Mouse (Mus musculus): ENCODE measurements around the gene Wwc2.
"Not testable (repeated sequence)": the region's sequence is repeated elsewhere in the genome, so short reads cannot be mapped to it uniquely, and the experiment has no call there.

Wwc2 gene

DNA sequence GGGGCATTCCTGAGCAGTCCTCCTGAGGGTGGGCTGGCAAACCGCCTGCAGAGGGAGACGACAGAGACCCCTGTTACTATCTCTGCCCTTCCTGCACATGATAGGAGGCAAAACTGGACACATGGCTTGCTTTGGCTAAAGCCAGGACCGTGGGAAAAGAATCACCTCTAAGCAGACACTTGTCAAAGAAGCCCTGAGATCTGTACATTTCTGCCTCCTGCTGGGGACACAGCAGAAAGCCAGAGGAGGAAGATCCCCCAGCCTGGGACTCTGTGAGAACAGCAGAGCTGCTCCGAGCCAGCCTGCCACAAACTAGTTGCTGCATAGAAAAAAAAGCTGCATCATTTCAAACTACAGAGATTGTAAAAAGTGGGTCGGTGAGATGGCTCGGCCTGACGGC lies 147.7 kb downstream of the Wwc2 start:
- no peak for DNase-seq

DNA sequence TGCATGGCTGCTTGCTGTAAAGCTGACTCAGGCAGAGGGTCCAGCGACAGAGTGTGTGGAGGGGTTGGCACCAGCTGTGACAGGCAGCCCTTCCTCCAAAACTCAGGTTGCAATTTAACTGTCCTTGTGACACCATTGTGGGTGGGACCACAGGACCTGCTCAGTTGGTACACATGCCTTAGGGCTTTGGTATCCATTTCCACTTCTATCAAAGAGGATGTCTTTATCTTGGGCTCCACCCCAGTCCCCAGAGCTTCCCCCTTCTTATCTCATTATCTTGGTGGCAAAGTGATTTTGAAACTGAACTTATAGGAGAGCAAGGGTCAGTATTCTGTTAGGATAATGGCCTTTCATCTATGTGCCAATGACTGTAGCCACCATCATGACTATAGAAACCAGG lies 156.8 kb downstream of the Wwc2 start:
- no peak for DNase-seq

DNA sequence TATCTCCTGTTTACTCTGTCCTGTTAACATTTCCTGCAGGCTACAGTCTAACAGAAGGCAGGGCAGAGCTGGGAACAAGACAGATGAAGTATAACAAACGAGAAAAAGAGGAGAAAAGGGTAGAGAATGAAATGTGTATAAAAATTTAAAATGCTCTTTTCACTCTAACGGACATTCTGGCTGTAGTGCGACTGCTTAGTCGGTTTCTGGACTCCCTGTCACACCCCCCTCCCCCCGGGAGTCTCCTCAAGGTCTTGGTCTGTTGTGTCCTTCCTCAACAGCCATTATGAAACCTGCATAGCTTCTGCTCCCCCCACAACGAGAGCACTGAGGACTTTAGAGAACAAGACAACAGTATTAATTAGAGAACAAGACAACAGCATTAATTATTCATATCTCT lies 158.1 kb downstream of the Wwc2 start:
- DNase-seq, result no peak

DNA sequence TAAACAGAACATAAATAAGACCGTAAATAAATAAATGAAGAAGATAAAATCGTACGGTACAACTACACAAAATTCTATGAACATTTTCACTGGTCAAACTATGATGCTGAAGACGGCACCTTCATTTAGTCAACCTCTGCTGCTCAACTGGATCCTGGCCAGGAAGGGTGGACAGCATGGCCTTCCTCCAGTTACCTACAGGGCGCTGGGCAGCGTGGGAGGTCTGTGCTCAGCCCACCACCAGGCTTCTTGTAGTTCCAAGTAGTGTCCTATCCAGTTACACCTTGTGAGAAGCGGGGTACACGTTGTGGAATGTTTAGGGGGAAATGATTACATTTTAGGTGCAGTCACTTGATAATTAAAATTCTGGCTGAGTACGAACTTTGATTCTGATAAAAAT lies 163.8 kb downstream of the Wwc2 start:
- DNase-seq, result no peak

DNA sequence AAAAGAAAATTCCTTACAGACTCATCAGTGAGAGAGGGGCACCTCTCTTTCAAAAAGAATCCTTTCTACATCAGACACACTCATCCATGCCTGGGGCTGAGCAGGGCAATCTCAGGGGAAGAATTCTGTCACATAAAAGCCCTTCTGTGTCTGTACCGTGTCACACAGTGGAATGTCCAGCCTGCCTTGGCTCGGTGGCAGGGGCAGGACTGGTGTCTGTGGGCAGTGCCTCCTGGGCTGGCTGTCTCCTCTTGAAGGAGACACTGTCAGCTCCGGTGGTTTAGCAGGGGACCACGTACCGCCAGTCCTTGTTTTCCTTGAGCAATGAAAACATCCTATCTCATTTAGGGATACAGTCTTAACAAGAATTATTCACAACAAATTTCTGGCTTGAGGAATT lies 165.1 kb downstream of the Wwc2 start:
- DNase-seq, result no peak

DNA sequence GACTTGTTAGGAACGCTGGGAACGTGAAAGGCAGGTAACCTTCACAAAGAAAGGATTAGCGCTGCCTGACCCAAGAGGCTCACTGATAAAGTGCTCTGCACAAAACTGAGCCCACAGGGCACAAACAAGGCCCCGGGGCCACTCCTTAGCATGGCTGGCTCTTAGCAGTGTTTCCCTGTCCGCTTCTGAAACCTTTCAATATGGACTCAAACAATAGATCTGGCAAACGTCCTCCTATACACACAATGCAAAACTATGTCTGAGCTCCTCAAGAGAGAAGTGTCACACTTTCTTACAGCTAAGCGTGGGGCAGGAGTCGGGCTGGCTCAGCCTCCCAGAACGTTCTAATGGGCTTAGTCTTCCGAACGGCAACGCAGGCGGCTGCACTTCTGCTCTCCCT lies 166.5 kb downstream of the Wwc2 start, which contains the start of gene Cldn22:
Gene Cldn22, plus strand, starts transcription at position 301 of the 400 bp plus-strand sequence.
- DNase-seq, result no peak

DNA sequence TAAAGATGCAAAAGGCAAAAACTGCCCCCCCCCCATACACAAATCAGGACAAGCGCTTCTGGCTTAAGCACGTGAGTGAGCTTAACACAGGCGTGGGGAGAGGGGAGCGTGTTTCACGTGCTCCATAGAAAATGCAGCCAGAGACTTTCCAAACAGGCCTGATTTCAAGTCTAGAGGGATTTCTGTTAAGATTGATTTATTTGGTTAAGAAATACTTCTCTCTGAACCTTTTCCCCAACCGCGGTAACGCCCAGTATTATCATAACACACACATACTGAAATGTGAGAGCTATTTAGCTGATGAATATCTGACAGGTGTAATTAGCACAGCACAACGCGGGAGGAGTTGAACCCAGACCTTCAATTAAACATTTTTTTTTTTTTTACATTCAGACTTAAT lies 166.9 kb downstream of the Wwc2 start:
- no peak for DNase-seq

DNA sequence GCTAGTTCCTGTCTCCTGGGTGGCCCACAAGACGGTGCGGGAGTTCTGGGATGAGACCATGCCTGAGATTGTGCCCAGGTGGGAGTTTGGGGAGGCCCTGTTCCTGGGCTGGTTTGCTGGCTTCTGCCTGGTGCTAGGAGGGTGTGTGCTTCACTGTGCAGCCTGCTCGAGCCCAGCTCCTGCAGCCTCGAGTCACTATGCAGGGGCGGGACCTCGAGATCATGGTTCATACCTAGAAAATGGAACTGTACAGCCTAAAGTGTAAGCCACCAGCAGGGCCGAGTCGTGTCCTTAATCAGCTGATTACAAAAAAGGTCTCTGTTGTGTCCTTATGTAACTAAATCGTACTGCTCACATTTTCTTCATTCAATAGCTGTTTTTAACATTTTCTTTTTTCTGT lies 168.2 kb downstream of the Wwc2 start:
- DNase-seq, result not testable (repeated sequence)

DNA sequence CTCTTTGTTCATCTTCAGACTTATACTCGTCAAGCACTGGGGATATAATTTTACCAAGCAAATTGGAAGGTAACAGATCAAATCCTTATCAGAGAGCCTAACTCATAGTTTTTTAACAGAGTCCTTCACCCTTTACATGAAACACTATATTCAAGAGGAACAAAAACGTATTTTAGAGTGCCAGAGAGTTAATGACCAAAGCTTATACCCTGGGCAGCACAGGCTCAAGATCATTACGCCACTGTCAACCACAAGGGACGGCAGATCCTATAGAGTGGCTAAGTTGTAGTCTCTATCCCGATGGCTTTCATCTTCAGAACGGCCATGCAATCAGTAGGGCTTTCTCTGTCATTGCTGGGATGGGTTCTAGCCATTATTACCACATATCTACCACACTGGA lies 168.9 kb downstream of the Wwc2 start, which contains the start of gene Cldn24:
Gene Cldn24, plus strand, starts transcription at position 301 of the 400 bp plus-strand sequence.
- DNase-seq, result no peak

DNA sequence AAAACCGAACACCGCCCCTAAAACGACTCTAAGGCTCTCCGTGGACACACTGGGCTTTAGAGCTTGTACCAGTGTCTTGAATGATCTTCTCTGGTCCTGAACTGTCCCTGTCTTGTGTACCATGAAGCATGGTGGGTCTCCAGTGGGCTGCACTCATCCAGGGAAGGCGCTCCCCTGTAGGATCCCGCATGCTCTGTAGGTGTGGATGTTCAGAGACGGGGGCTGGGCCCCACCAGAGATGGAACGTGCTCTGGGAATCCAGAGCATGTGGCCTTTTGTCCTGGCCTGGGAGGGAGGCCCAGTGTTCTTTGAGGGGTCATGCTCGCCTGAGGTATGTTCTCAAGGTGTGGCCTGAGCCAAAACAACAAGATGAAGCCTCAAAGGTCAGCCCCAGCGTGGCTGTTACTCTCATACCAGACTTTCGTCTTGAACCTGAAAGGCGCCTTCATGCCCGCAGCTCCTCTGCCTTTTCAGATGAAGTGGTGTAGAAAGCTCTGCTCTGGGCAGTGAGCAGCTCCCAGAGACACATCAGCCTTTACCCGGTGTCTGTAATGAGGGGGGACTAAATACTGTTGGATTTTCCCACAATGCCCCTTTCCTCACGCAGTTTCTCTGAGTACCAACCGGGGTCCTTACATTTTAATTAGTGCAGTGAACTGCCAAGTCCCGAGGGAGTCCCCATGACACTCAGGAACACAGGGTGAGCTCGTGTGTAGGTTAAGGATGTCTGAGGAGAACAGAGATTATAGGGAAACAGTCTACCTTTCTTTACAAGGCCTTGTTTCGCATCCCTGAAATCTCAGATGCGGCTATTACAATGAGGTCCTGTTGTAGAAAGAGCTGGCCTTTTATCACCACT lies 169.6 kb downstream of the Wwc2 start:
- no peak for DNase-seq

DNA sequence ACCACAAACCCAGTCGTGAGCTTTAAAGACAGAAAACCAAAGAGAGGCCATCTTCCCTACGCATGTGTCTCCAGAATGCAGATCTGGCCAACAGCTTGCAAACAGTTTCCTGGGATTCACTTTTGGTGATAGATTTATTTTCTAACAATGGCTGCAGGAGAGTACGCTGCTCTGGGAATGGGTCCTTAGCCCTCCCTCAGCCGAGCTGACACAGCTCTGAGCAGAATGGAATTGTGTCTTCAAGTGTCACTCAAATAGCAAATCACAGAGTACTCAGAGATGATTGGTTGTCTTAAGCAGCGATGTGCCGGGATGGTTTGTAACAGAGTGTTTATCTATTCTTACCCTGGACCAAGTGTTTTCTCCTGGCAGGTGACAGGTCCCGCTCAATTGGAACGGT lies 171.7 kb downstream of the Wwc2 start:
- DNase-seq, result no peak

DNA sequence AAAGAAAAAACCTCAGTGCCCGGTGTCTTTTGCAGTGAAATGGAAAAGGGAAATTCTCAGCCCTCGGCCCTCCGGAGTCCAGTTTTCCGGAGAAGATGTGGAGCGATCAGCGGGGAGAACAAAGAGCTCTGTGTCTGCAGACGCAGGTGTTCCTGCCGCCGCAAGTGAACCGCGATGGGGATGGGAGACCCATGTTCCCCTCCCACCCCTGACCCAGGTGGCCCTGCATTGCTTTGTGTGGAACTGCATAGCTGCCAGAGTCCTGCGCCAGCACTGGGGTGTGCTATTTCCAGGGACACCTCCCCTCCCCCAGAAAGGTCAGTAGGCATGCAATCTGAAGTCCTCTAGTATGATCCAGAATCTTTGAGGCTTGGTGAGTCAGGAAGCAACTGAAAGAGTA lies 179.5 kb downstream of the Wwc2 start:
- DNase-seq, result no peak

DNA sequence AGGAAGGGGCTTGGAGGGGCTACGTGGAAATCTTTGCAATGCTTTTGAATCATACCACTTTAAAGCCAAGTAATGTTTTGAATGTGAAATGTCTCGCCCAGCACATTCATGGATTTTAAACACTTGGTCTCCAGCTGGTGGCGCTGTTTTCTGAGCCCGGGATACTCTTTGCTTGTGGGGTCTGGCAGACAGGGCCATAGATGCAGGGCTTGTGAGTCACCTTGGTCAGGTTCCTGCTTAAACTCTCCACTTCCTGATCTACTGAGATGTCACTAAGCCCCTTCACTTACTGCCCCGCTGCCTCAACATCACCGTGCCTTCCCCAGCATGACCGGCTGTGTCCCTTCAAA lies 180.1 kb downstream of the Wwc2 start:
- DNase-seq, result no peak

DNA sequence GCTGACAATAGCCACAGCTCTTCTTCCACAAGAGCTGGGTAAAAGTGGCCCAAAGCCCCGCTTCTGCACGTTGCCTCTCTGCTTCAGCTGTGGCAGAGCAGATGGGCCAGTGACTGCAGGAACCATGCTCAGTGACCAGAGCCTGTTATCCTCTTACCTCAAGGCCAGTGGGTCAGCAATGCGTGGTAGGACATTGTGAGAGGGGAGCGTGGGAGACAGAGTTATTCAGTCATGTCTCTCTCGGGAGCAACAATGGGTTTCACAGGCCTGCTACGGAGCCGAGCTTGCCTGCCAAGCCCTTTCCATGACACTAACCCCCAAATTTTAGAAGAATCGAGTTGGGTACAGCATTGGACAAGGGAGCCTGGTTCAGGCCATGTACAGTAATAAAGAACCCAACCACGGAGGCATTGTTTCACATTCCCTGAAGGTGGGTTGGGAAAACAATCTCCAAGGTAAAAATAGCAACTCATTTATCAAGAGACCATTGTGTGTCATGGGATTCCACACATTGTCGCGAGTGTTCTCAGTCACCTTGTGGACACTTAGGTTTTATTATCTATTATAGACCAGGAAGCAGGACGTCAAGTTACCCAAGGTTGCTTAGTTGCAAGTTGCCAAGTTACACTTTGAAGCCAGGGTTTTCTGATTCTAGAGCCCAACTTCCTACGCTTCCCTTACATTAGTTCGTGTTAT lies 180.6 kb downstream of the Wwc2 start:
- no peak for DNase-seq

DNA sequence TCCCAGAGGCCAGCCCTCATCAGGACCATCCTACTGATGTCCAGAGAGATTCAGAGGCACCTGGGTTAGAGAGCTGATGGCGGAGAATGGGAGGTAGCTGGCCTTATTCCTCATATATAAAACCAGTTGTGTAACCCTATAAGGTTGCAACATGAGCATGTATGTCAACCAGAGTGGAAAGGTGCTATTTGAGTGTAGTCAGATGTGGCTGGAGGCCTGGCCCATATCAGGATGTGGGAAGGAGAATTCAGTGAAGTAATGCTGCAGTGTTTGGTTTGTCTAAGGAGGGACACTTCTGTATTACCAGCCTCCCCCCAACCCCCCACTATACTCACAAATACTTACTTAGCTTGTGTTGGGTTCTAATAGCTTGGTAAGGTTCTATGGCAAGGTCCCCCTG lies 186.5 kb downstream of the Wwc2 start:
- DNase-seq, result no peak

DNA sequence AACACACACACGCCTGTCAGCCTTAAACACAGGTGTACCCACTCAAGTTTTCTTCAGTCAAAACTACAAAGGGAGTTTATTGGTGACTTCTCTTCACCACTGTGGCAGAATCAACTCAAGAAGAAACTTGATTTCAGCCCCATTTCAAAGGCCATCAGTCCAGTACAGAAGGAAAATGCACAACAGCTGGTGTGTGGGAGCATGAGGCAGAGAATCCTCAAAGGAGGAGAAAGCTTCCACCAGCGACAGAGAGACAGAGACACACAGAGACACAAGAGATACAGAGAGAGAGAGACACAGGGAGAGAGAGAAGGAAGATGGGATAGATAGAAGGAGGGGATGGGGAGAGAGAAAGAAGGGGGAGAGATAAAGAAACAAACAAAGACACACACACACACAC lies 188.4 kb downstream of the Wwc2 start:
- no peak for DNase-seq

DNA sequence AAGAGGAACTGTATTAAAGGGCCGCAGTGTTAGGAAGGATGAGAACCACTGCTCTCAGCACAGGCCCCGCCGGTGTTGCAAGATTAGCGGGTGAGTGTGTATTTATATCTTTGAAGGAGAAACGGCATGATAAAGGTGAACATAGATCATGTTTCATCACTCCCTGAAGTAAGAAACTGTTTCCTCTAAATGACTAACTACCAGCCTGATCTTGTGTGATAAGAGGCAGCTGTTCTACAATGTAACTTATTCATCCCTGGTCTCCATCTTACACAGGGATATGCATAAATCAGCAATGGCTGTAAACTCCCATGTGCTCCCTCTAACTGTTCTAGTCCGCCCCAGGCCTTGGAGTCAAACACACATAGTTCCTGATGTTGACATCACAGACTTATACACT lies 191.3 kb downstream of the Wwc2 start:
- DNase-seq, result no peak

DNA sequence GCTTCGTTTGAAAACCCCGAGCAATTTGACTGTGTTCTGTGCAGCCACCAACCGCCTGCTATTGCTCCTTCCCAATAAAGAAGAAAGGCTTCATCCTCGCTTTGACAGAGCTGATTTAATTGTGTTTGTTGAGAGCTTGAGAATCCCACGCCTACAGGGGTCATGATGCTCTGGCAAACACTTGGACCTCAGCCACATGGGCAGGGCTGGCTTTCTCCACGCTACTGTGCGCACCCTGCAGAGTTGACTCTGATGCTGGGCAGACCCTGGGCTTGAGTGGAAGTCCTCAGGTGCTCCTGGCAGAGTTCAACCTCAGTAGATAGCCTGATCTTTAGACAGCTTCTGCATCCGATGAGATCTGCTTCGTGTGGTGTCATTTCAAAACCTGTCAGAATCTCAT lies 198.7 kb downstream of the Wwc2 start:
- DNase-seq, result no peak

DNA sequence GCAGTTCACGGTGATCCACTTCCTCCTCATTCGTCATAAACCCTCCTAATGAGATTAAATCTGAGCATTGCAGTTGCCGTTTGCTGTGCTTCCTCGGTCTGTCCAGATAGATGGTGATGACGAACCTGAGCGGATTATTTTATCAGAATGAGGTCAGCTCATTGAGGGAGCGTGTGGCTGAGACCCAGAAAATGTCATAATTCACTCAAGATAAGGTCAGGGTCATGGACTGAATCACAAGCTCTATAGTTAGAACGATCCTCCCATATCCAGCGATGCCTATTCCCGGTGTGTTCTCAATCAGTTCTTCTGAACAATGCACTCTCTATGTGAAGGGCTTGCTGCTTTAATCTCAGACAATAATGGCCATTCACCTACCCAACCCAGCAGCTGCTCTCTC lies 203.0 kb downstream of the Wwc2 start:
- no peak for DNase-seq

DNA sequence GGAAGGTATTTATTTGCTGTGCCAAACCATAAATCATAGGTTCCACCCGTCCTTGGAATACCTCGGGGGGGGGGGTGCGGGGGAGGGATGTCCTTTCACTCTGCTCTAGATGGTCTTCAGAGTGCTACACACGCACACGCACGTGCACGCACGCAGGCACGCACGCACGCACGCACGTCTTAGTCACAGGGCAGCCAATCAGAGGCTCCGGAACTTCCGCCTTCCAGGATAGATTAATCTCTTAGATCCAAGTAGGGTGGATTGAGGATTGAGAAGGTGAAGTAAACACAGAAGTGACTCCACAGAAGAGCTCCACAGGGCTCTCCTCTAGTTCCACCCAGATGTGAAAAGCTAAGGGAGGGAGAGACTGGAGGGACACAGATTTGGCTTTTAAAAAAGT lies 204.4 kb downstream of the Wwc2 start:
- DNase-seq, result no peak

DNA sequence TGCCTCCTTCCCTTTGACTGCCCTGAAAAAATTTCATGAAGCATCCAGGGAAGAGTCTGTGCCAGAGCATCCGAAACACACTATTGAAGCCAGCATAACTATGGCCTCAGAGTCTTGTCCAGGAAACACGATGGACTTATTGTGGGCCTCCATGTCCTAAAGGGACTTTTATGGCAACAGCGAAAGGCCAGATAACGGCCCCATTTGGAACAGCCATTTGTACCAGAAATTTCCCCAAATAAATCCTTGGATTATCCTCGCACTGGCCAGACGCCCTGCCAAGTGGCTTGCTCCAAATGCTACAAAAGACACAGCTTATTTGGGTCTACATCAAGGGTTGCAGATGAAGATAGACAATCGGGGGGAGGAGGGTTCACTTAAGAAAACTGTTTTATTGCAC lies 206.3 kb downstream of the Wwc2 start:
- no peak for DNase-seq

DNA sequence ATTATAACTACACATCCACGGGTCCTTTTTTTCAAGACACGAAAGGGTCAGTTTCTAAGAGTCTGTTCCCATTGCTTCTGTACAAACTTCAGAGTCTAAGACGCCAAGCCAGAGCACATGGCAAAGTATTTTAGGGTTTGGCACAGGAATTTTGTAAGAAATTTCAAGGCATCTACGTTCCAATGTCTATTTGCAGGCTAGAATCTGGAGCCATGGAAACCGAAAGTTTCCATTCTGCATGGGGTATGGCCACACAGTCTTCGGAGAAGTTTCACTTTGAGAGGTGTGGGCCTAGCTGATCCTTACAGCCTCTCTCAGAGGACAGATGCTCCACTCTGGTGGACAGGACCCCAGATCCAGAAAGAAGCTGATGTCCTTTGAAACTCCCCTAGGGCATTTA lies 206.8 kb downstream of the Wwc2 start:
- no peak for DNase-seq

DNA sequence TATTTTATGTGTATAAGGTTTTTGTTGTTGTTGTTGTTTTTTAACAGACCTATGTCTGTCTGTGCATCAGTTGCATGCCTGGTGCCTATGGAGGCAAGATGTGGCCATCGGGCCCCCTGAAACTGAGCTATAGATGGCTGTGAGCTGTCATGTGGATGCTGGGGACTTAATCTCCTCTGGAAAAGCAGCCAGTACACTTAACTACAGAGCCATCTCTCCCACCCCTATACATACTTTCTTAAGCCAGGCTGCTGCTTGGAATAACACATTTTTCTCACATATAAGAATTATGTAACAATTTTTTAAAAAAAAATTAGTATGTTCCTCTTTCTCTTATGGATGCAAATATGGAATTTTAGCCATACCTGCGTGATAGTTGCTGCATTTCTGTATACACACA lies 207.2 kb downstream of the Wwc2 start:
- DNase-seq, result no peak

DNA sequence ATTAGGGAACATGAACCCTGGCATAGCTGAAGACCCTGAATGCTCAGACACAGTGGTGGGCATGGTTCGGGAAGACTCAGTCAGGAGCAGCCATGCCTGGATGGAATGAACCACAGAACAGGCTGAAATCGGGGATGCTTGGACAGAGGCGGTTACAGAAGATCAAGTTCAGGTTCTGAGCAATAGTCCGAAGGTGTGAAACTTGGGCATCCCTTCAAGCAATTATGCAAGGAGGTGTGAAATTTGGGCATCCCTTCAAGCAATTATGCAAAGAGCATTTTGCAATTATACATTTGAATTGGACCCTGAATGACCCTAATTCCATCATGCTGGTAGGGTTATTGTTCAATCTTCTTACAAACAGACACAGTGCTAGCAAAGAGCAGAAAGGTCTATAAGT lies 208.8 kb downstream of the Wwc2 start:
- no peak for DNase-seq

DNA sequence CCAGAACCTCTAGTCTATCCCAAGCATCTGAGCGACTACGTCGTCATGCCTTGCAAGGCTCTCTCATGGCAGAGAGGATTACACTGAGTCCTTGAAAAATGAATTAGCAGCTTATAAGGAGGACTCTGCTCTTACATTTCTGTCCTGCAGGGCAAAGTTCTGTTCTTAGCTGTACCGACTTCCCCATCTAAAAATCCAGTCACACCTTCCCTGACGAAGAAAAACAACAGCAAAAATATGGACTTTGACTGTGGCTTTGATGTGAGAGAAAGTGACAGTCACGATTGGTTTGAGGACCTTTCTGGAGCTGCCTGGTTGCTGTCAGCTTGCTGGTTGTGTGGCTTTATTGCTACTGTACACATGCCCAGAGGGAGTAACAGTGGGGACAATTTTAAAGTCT lies 211.1 kb downstream of the Wwc2 start:
- no peak for DNase-seq

Measured in B cell, adult 2 months (primary cell).